Mouse (Mus musculus) intestine, embryonic 16.5 days (tissue): Measurements from ENCODE around the gene Tesk2. TPM values are rescaled to one million over a fixed set of nuclear protein-coding genes. Genes with fewer than 3 reads are reported as not detected.
"Not testable (repeated sequence)": the region's sequence is repeated elsewhere in the genome, so short reads cannot be mapped to it uniquely, and the experiment has no call there.

Experiments used
- ATAC-seq: fragments of 200-750 bp; cut with Nextera tagmentation; 2 replicates; pipeline ENCODE4 v1.8.0; 2017; ENCODE audit warnings: moderate TSS enrichment, moderate library complexity
- H3K27ac ChIP-seq: fragments of 300-500 bp; sonication (generic); 2 replicates; pipeline ENCODE4 v1.5.1; 2014; ENCODE audit warnings: mild to moderate bottlenecking, low read length
- H3K27me3 ChIP-seq: fragments of 300-500 bp; sonication (generic); replicated peaks from 2 replicates; pipeline ENCODE4 v1.6.1; 2014; ENCODE audit warnings: low read length, control low read depth, mixed read lengths; ENCODE audit not compliant: control insufficient read depth, insufficient read depth
- H3K36me3 ChIP-seq: fragments of 300-500 bp; sonication (generic); 2 replicates; pipeline ENCODE4 v1.6.1; 2014; ENCODE audit warnings: low read length, control low read depth; ENCODE audit not compliant: control insufficient read depth, insufficient read depth
- H3K4me1 ChIP-seq: fragments of 300-500 bp; sonication (generic); 2 replicates; pipeline ENCODE4 v1.6.1; 2014; ENCODE audit warnings: low read length, control low read depth, mixed read lengths; ENCODE audit not compliant: control insufficient read depth, insufficient read depth
- H3K4me2 ChIP-seq: fragments of 300-500 bp; sonication (generic); 2 replicates; pipeline ENCODE4 v1.6.1; 2014; ENCODE audit warnings: low read depth, low read length, control low read depth
- H3K4me3 ChIP-seq: fragments of 300-500 bp; sonication (generic); 2 replicates; pipeline ENCODE4 v1.5.1; 2014; ENCODE audit warnings: mild to moderate bottlenecking, low read length
- H3K9ac ChIP-seq: fragments of 300-500 bp; sonication (generic); 2 replicates; pipeline ENCODE4 v1.6.1; 2014; ENCODE audit warnings: low read depth, low read length
- H3K9me3 ChIP-seq: fragments of 300-500 bp; sonication (generic); 2 replicates; pipeline ENCODE4 v1.6.1; 2016; ENCODE audit warnings: low read length, control low read depth; ENCODE audit not compliant: control insufficient read depth
- WGBS: fragments of 180-500 bp; shearing (Covaris S2); extraction: QIAGEN DNeasy Blood & Tissue Kit; methylation state at CpG from one replicate; pipeline ENCODE4 v1.1.7; 2014; 5-methylcytosine and 5-hydroxymethylcytosine counted together
- polyA plus RNA-seq: library from polyadenylated mRNA; unstranded; fragments of >200 nt; fragmentation: Nextera tagmentation; extraction: Ambion mirVana; gene quantifications from 2 replicates; pipeline ENCODE4 v1.2.1, GENCODE M21; 2015

The Tesk2 gene
- polyA plus RNA-seq = 10.4 and 11.6 TPM in 2 replicates

GRCm38 (mm10) chr4:116720343-116721097 lies at the start of gene Tesk2:
Gene Tesk2 (plus strand): TSS chr4:116720948.
- Histone ChIP-seq H3K9ac (peak within 1 kb of the TSS; percentile 90), H3K36me3 (no peaks in the 10 kb centered on the region), H3K27ac (peak within 1 kb of the TSS; percentile 89), H3K4me1 (peaks cover 8% of the 10 kb centered on the region; the same call in 1 of the 2 replicates), H3K9me3 (no peaks in the 10 kb centered on the region), H3K27me3 (no peaks in the 10 kb centered on the region), H3K4me2 (peak within 1 kb of the TSS; percentile 80), H3K4me3 (peak within 1 kb of the TSS; percentile 93)
- peak; percentile 98 for ATAC-seq
- under 1% methylated on average over 34 of the region's 34 CpGs for WGBS

- Histone ChIP-seq H3K27me3 (no peaks in the 10 kb centered on the region), H3K36me3 (no peaks in the 10 kb centered on the region), H3K4me1 (peaks cover 6% of the 10 kb centered on the region; the same call in 1 of the 2 replicates), H3K27ac (peak overlapping the region; percentile 24; the same call in 1 of the 2 replicates), H3K4me2 (no peak overlapping the region), H3K4me3 (no peak overlapping the region), H3K9me3 (no peaks in the 10 kb centered on the region), H3K9ac (no peak overlapping the region)
- 22% methylated on average over 2 of the region's 2 CpGs for WGBS
- ATAC-seq = peak; percentile 99
These were observed 48.0 kb upstream of the Tesk2 start for GRCm38 (mm10) chr4:116672785-116673184.

GRCm38 (mm10) chr4:116674761-116675160 lies 46.0 kb upstream of the Tesk2 start:
- not testable (repeated sequence) for H3K4me3 ChIP-seq, ATAC-seq, H3K9me3 ChIP-seq, H3K36me3 ChIP-seq, H3K9ac ChIP-seq, H3K27me3 ChIP-seq, H3K4me2 ChIP-seq, H3K27ac ChIP-seq, H3K4me1 ChIP-seq
- 86% methylated on average over 6 of the region's 6 CpGs for WGBS

GRCm38 (mm10) chr4:116676027-116676426 lies 44.7 kb upstream of the Tesk2 start:
- Histone ChIP-seq H3K9me3 (no peaks in the 10 kb centered on the region), H3K36me3 (no peaks in the 10 kb centered on the region), H3K9ac (no peak overlapping the region), H3K27me3 (no peaks in the 10 kb centered on the region), H3K4me3 (no peak overlapping the region), H3K4me2 (no peak overlapping the region), H3K27ac (no peak overlapping the region), H3K4me1 (peaks cover 6% of the 10 kb centered on the region; the same call in 1 of the 2 replicates)
- WGBS = 79% methylated on average over 3 of the region's 3 CpGs
- no peak for ATAC-seq

- no peak for ATAC-seq
- H3K36me3 ChIP-seq = no peaks in the 10 kb centered on the region
These were observed 42.9 kb upstream of the Tesk2 start for GRCm38 (mm10) chr4:116677808-116678207.

GRCm38 (mm10) chr4:116679141-116679540 lies 41.6 kb upstream of the Tesk2 start:
- H3K36me3 ChIP-seq = no peaks in the 10 kb centered on the region
- no peak overlapping the region for H3K9ac ChIP-seq
- no peak overlapping the region for H3K4me3 ChIP-seq
- no peak for ATAC-seq
- H3K4me2 ChIP-seq = no peak overlapping the region
- WGBS = 70% methylated on average over 5 of the region's 5 CpGs
- no peaks in the 10 kb centered on the region for H3K4me1 ChIP-seq
- H3K27me3 ChIP-seq = no peaks in the 10 kb centered on the region
- no peaks in the 10 kb centered on the region for H3K9me3 ChIP-seq
- no peak overlapping the region for H3K27ac ChIP-seq

More at GRCm38 (mm10) chr4:116677808-116678207, 42.9 kb upstream of the Tesk2 start:
- 79% methylated on average over 1 of the region's 1 CpGs for WGBS
- H3K4me3 ChIP-seq = no peak overlapping the region
- H3K27me3 ChIP-seq = no peaks in the 10 kb centered on the region
- no peak overlapping the region for H3K9ac ChIP-seq
- H3K9me3 ChIP-seq = no peaks in the 10 kb centered on the region
- H3K27ac ChIP-seq = no peak overlapping the region
- H3K4me1 ChIP-seq = peaks cover 6% of the 10 kb centered on the region; the same call in 1 of the 2 replicates
- no peak overlapping the region for H3K4me2 ChIP-seq

GRCm38 (mm10) chr4:116680521-116680920 lies 40.2 kb upstream of the Tesk2 start:
- 93% methylated on average over 4 of the region's 4 CpGs for WGBS
- not testable (repeated sequence) for H3K27ac ChIP-seq, H3K4me3 ChIP-seq, H3K9me3 ChIP-seq, H3K4me1 ChIP-seq, H3K9ac ChIP-seq, ATAC-seq, H3K36me3 ChIP-seq, H3K4me2 ChIP-seq, H3K27me3 ChIP-seq

GRCm38 (mm10) chr4:116683957-116684356 lies 36.8 kb upstream of the Tesk2 start:
- WGBS = 65% methylated on average over 4 of the region's 4 CpGs
- Histone ChIP-seq H3K4me3 (no peak overlapping the region), H3K36me3 (peaks cover 3% of the 10 kb centered on the region; the same call in 1 of the 2 replicates), H3K4me1 (peaks cover 22% of the 10 kb centered on the region), H3K4me2 (no peak overlapping the region), H3K27me3 (no peaks in the 10 kb centered on the region), H3K27ac (peak overlapping the region; percentile 7; the same call in 1 of the 2 replicates), H3K9me3 (no peaks in the 10 kb centered on the region), H3K9ac (no peak overlapping the region)
- ATAC-seq = peak; percentile 15; the same call in 1 of the 2 replicates

GRCm38 (mm10) chr4:116684665-116685064 lies 36.1 kb upstream of the Tesk2 start:
- WGBS = 69% methylated on average over 2 of the region's 2 CpGs
- Histone ChIP-seq H3K4me2 (no peak overlapping the region; the same call in 1 of the 2 replicates), H3K4me3 (peak overlapping the region; percentile 74; the same call in 1 of the 2 replicates), H3K27ac (peak overlapping the region; percentile 99), H3K36me3 (peaks cover 3% of the 10 kb centered on the region; the same call in 1 of the 2 replicates), H3K27me3 (no peaks in the 10 kb centered on the region), H3K4me1 (peaks cover 25% of the 10 kb centered on the region), H3K9me3 (no peaks in the 10 kb centered on the region), H3K9ac (peak overlapping the region; percentile 90)
- ATAC-seq = no peak
